Mouse (Mus musculus): ENCODE results near the gene Ppp1r10. TPM values are rescaled to one million over a fixed set of nuclear protein-coding genes. Genes with fewer than 3 reads are reported as not detected.

Gene Ppp1r10
- polyA plus RNA-seq, 1 experiment from 2014 or later: 45.2 TPM

DNA sequence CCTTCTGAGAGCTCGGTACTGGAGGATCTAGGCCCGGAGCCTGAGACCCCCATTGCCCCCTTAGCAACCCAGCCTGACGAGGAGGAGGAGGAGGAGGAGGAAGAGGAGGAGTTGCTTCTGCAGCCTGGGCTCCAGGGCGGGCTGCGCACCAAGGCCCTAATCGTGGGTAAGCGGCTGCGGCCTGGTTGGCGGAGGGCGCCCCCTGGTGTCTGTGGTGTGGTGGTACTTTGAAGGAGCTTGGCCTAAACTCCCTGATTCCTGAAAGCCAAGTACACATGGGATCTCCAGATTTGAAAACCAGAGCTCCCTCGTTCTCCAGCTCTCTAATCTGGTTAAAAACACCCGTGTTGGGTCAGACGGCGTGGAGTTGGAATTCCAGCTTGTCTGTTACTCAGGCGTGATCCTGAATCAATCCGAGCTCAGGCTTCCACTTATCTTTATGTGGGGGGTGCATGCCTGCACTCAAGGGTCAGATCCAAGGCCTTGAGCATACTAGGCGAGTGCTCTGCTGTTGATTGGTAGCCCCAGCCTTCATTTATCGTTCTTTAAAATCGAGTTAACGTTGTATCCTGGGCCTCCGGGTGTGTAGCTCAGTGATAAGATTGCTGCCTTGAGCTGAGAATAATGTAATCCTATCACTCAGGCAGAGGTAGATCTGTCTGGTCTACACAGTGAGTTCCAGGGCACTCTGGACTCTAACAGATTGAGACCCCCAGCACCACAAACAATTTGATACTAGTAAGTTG lies 42.3 kb upstream of the Ppp1r10 start:
- DNase-seq (peak; percentile 89), ATAC-seq (ENCODE audit: low FRiP score, low TSS enrichment) (peak; percentile 25; the same call in 1 of the 2 replicates)
- H3K9me3 ChIP-seq (ENCODE audit: control insufficient read depth, low read length): no peaks in the 10 kb centered on the region
- no peak overlapping the region for H3K4me3 ChIP-seq (replicated peaks; ENCODE audit: low read depth, low read length)
- no peak overlapping the region for H3K27ac ChIP-seq (replicated peaks; ENCODE audit: low read depth, low read length)
- peak overlapping the region; percentile 38 for H3K4me2 ChIP-seq (ENCODE audit: low read length)
- 31% methylated on average over 21 of the region's 21 CpGs for WGBS
- H3K9ac ChIP-seq (replicated peaks; ENCODE audit: low read length): no peak overlapping the region
- peaks cover 39% of the 10 kb centered on the region for H3K36me3 ChIP-seq (ENCODE audit: control insufficient read depth, insufficient read depth, low read length)
- H3K27me3 ChIP-seq (ENCODE audit: control insufficient read depth, insufficient read depth, low read length): no peaks in the 10 kb centered on the region
- H3K4me1 ChIP-seq (ENCODE audit: control insufficient read depth, insufficient read depth, low read length): peaks cover 29% of the 10 kb centered on the region

DNA sequence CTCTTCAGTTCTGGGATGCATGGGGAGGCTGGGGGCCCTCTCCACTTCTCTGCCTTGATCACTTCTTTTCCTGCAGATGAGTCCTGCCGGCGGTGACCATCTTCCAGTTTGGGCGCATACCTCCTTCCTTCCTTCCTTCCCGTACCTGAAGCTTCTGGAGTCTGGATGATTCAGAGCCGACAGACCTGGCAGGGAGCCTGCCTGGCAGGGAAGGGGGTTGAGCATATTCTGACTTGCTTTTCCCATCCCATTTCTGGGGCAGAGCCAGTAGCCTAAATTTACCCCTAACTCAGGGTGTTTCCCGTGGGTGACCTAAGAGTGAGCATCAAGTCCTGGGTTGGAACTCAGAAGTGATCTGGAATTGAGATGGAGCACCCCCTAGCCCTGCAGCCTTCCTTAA lies 41.5 kb upstream of the Ppp1r10 start:
- no peak overlapping the region for H3K4me2 ChIP-seq (ENCODE audit: low read length)
- no peak for DNase-seq
- H3K9me3 ChIP-seq (ENCODE audit: control insufficient read depth, low read length): no peaks in the 10 kb centered on the region
- no peak overlapping the region for H3K9ac ChIP-seq (replicated peaks; ENCODE audit: low read length)
- peaks cover 22% of the 10 kb centered on the region for H3K4me1 ChIP-seq (ENCODE audit: control insufficient read depth, insufficient read depth, low read length)
- no peak for ATAC-seq (ENCODE audit: low FRiP score, low TSS enrichment)
- WGBS: 93% methylated on average over 6 of the region's 6 CpGs
- no peaks in the 10 kb centered on the region for H3K27me3 ChIP-seq (ENCODE audit: control insufficient read depth, insufficient read depth, low read length)
- no peak overlapping the region for H3K27ac ChIP-seq (replicated peaks; ENCODE audit: low read depth, low read length)
- H3K4me3 ChIP-seq (replicated peaks; ENCODE audit: low read depth, low read length): no peak overlapping the region
- peaks cover 39% of the 10 kb centered on the region for H3K36me3 ChIP-seq (ENCODE audit: control insufficient read depth, insufficient read depth, low read length)

DNA sequence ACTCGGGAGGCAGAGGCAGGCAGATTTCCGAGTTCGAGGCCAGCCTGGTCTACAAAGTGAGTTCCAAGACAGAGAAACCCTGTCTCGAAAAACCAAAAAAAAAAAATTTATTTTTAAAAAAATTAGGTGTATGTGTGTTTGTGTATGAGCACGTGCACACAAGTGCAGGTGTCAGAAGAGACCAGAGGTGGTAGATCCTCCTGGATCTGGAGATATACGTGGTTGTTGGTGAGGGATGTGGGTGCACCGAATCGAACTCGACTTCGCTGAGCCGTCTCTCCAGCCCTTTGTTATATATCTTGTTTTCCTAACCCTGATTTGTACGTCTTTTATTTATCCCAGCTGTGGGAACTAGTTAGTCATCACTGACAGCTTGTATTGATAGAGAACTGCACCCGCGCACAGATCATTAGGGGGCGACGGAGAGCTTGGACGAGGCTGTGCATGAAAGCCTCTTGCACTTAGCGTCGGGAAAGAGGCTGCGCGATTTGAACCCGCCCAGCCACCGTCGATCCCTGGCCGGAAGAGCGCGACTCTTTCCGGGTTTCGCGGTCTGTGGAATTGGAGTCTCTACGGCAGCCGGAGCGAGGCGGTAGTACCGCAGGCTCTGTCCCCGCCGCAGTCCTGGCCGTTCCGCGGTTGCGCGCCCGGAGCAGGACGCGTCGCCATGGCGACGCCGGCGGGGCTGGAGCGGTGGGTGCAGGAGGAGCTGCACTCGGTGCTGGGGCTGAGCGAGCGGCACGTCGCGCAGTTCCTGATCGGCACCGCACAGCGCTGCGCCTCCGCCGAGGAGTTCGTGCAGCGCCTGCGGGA lies 36.8 kb upstream of the Ppp1r10 start, which contains the start of gene Dhx16:
Gene Dhx16, plus strand, starts transcription at position 575 of the 813 bp plus-strand sequence.
- H3K9me3 ChIP-seq (ENCODE audit: control insufficient read depth, low read length): no peaks in the 10 kb centered on the region
- DNase-seq (peak; percentile 98), ATAC-seq (ENCODE audit: low FRiP score, low TSS enrichment) (peak; percentile 88)
- H3K4me2 ChIP-seq (ENCODE audit: low read length): peak within 1 kb of the TSS; percentile 80
- no peaks in the 10 kb centered on the region for H3K27me3 ChIP-seq (ENCODE audit: control insufficient read depth, insufficient read depth, low read length)
- peaks cover 9% of the 10 kb centered on the region for H3K4me1 ChIP-seq (ENCODE audit: control insufficient read depth, insufficient read depth, low read length)
- H3K9ac ChIP-seq (replicated peaks; ENCODE audit: low read length): peak within 1 kb of the TSS; percentile 75
- H3K4me3 ChIP-seq (replicated peaks; ENCODE audit: low read depth, low read length): peak within 1 kb of the TSS; percentile 98
- H3K36me3 ChIP-seq (ENCODE audit: control insufficient read depth, insufficient read depth, low read length): peaks cover 53% of the 10 kb centered on the region
- 6% methylated on average over 66 of the region's 66 CpGs for WGBS
- H3K27ac ChIP-seq (replicated peaks; ENCODE audit: low read depth, low read length): peak within 1 kb of the TSS; percentile 73

DNA sequence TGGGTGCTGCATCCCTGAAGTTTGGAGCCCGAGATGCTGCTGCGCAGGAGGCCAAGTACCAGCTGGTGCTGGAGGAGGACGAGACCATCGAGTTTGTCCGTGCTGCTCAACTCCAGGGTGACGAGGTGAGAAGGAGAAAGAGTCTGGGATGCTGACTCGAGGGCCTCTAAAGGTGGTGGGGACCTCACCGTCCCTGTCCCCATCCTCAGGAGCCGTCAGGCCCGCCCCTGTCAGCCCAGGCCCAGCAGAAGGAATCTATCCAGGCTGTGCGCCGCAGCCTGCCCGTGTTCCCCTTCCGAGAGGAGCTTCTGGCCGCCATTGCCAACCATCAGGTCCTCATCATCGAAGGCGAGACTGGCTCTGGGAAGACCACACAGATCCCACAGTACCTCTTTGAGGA lies 33.3 kb upstream of the Ppp1r10 start:
- H3K9me3 ChIP-seq (ENCODE audit: control insufficient read depth, low read length): no peaks in the 10 kb centered on the region
- H3K4me1 ChIP-seq (ENCODE audit: control insufficient read depth, insufficient read depth, low read length): peaks cover 9% of the 10 kb centered on the region
- no peaks in the 10 kb centered on the region for H3K27me3 ChIP-seq (ENCODE audit: control insufficient read depth, insufficient read depth, low read length)
- no peak overlapping the region for H3K4me2 ChIP-seq (ENCODE audit: low read length)
- no peak overlapping the region for H3K9ac ChIP-seq (replicated peaks; ENCODE audit: low read length)
- peaks cover 64% of the 10 kb centered on the region for H3K36me3 ChIP-seq (ENCODE audit: control insufficient read depth, insufficient read depth, low read length)
- 96% methylated on average over 17 of the region's 17 CpGs for WGBS
- H3K4me3 ChIP-seq (replicated peaks; ENCODE audit: low read depth, low read length): no peak overlapping the region
- H3K27ac ChIP-seq (replicated peaks; ENCODE audit: low read depth, low read length): no peak overlapping the region
- DNase-seq (no peak), ATAC-seq (ENCODE audit: low FRiP score, low TSS enrichment) (no peak)

DNA sequence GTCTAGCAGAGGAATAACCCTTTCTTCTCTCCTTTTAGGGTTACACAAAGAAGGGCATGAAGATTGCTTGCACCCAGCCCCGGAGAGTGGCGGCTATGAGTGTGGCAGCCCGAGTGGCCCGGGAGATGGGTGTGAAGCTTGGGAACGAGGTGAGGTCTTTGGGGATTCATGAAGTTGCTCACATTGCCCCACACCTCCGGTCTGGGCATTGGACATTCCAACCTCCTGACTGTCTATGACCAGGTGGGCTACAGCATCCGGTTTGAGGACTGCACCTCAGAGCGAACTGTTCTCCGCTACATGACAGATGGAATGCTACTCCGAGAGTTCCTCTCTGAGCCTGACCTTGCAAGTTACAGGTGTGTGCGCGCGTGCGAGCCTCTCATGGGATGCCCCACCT lies 32.5 kb upstream of the Ppp1r10 start:
- DNase-seq (no peak), ATAC-seq (ENCODE audit: low FRiP score, low TSS enrichment) (no peak)
- no peak overlapping the region for H3K4me2 ChIP-seq (ENCODE audit: low read length)
- 95% methylated on average over 14 of the region's 14 CpGs for WGBS
- H3K36me3 ChIP-seq (ENCODE audit: control insufficient read depth, insufficient read depth, low read length): peaks cover 72% of the 10 kb centered on the region
- H3K27me3 ChIP-seq (ENCODE audit: control insufficient read depth, insufficient read depth, low read length): no peaks in the 10 kb centered on the region
- no peak overlapping the region for H3K9ac ChIP-seq (replicated peaks; ENCODE audit: low read length)
- no peak overlapping the region for H3K4me3 ChIP-seq (replicated peaks; ENCODE audit: low read depth, low read length)
- no peaks in the 10 kb centered on the region for H3K9me3 ChIP-seq (ENCODE audit: control insufficient read depth, low read length)
- H3K4me1 ChIP-seq (ENCODE audit: control insufficient read depth, insufficient read depth, low read length): peaks cover 9% of the 10 kb centered on the region
- no peak overlapping the region for H3K27ac ChIP-seq (replicated peaks; ENCODE audit: low read depth, low read length)

DNA sequence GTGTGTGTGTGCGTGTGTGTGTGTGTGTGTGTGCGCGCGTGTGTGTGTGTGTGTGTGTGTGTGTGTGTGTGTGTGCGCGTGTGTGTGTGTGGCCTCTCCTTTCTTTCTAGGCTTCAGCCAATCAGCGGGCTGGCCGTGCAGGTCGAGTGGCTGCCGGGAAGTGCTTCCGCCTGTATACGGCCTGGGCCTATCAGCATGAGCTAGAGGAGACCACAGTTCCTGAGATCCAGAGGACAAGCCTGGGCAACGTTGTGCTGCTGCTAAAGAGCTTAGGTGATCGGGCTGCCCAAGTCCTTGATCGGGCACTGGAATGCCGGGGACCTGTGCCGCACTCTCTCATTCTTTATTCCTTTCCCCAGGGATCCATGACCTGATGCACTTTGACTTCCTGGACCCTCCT lies 28.5 kb upstream of the Ppp1r10 start:
- DNase-seq: no peak
- no peaks in the 10 kb centered on the region for H3K27me3 ChIP-seq (ENCODE audit: control insufficient read depth, insufficient read depth, low read length)
- H3K4me2 ChIP-seq (ENCODE audit: low read length): no peak overlapping the region
- no peak overlapping the region for H3K4me3 ChIP-seq (replicated peaks; ENCODE audit: low read depth, low read length)
- H3K27ac ChIP-seq (replicated peaks; ENCODE audit: low read depth, low read length): no peak overlapping the region
- no peak overlapping the region for H3K9ac ChIP-seq (replicated peaks; ENCODE audit: low read length)
- H3K4me1 ChIP-seq (ENCODE audit: control insufficient read depth, insufficient read depth, low read length): no peaks in the 10 kb centered on the region
- no peak for ATAC-seq (ENCODE audit: low FRiP score, low TSS enrichment)
- peaks cover 96% of the 10 kb centered on the region for H3K36me3 ChIP-seq (ENCODE audit: control insufficient read depth, insufficient read depth, low read length)
- WGBS: 76% methylated on average over 17 of the region's 17 CpGs
- no peaks in the 10 kb centered on the region for H3K9me3 ChIP-seq (ENCODE audit: control insufficient read depth, low read length)

DNA sequence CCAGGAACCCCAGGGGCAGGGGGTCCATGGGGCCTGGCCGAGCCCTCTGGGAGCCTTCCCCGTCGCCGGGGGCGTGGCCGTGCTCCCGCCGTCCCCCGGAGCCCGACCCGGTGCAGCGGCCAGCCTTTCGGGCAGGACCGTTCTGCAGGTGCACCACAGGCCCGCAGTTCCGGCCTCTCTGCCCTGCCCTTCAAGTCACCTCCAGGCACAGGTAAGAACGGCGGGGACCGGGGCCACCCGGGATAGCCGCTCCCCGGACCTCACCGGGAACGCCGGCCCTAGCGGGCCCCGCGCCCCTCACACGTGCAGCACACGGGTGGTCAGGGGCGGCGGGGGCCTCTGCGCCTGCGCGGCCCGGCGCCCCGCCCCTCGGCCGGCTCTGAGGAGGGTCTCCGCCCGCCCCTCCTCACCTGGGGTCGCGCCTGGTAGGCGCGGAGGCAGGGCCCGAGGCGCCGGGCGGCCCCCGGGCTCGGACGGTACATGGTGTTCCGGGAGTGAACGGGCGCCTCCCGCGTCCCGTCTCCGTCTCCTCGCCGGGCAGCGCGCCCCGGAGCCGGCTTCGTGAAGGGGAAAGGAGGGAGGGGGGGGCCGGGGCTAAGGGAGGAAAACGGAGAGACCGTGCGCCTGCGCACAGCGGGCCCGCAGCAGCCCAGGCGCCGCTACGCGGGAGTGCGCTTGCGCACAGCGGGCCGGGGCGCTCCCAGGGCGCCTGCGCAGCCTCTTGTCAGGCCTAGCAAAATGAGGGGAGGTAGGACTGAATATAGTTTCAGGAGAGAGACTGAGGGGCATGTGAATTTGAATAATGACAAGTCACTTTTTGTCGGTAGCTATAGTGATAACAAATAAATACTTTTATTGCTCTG lies 19.2 kb upstream of the Ppp1r10 start, which contains the start of gene 2310061I04Rik:
Gene 2310061I04Rik, minus strand, starts transcription at position 651 of the 863 bp plus-strand sequence.
- H3K4me2 ChIP-seq (ENCODE audit: low read length): peak within 1 kb of the TSS; percentile 100
- peak within 1 kb of the TSS; percentile 97 for H3K27ac ChIP-seq (replicated peaks; ENCODE audit: low read depth, low read length)
- peaks cover 70% of the 10 kb centered on the region for H3K36me3 ChIP-seq (ENCODE audit: control insufficient read depth, insufficient read depth, low read length)
- under 1% methylated on average over 86 of the region's 86 CpGs for WGBS
- H3K4me1 ChIP-seq (ENCODE audit: control insufficient read depth, insufficient read depth, low read length): peaks cover 12% of the 10 kb centered on the region; the same call in 1 of the 2 replicates
- no peaks in the 10 kb centered on the region for H3K9me3 ChIP-seq (ENCODE audit: control insufficient read depth, low read length)
- ATAC-seq (ENCODE audit: low FRiP score, low TSS enrichment) (peak; percentile 94), DNase-seq (peak; percentile 98)
- H3K4me3 ChIP-seq (replicated peaks; ENCODE audit: low read depth, low read length): peak within 1 kb of the TSS; percentile 82
- H3K9ac ChIP-seq (replicated peaks; ENCODE audit: low read length): peak within 1 kb of the TSS; percentile 88
- H3K27me3 ChIP-seq (ENCODE audit: control insufficient read depth, insufficient read depth, low read length): no peaks in the 10 kb centered on the region
